Mouse (Mus musculus) forelimb bud, embryonic 11.5 days (tissue): ENCODE measurements around the gene Rsph3a.
"Not testable (repeated sequence)": the region's sequence is repeated elsewhere in the genome, so short reads cannot be mapped to it uniquely, and the experiment has no call there.

Source experiments
- DNase-seq: peaks from one replicate; pipeline ENCODE4 v3.0.0-alpha.2; 2012; ENCODE audit warnings: low read depth, low spot score

Gene Rsph3a

GRCm38 (mm10) chr17:7928662-7929061 lies 16.8 kb upstream of the Rsph3a start:
- no peak for DNase-seq

GRCm38 (mm10) chr17:7929279-7929678 lies 16.1 kb upstream of the Rsph3a start:
- no peak for DNase-seq

GRCm38 (mm10) chr17:7931096-7931990 lies 14.1 kb upstream of the Rsph3a start:
- no peak for DNase-seq

GRCm38 (mm10) chr17:7932121-7932520 lies 13.3 kb upstream of the Rsph3a start:
- DNase-seq, result not testable (repeated sequence)

- no peak for DNase-seq
These were observed 5.8 kb upstream of the Rsph3a start for GRCm38 (mm10) chr17:7939640-7940039.

GRCm38 (mm10) chr17:7946053-7946627 lies 726 bp downstream of the Rsph3a start:
- not testable (repeated sequence) for DNase-seq

- not testable (repeated sequence) for DNase-seq
These were observed 5.9 kb downstream of the Rsph3a start for GRCm38 (mm10) chr17:7951333-7951732.

- DNase-seq, result not testable (repeated sequence)
These were observed 11.8 kb downstream of the Rsph3a start for GRCm38 (mm10) chr17:7957242-7957641.

- not testable (repeated sequence) for DNase-seq
These were observed 17.9 kb downstream of the Rsph3a start for GRCm38 (mm10) chr17:7963333-7963732.

- DNase-seq, result not testable (repeated sequence)
These were observed 19.0 kb downstream of the Rsph3a start for GRCm38 (mm10) chr17:7964398-7964797.

GRCm38 (mm10) chr17:7968490-7968889 lies 23.1 kb downstream of the Rsph3a start:
- not testable (repeated sequence) for DNase-seq

- not testable (repeated sequence) for DNase-seq
These were observed 24.4 kb downstream of the Rsph3a start for GRCm38 (mm10) chr17:7969782-7970181.

- not testable (repeated sequence) for DNase-seq
These were observed 38.1 kb downstream of the Rsph3a start for GRCm38 (mm10) chr17:7983484-7983883.

GRCm38 (mm10) chr17:7985597-7985996 lies 40.2 kb downstream of the Rsph3a start:
- not testable (repeated sequence) for DNase-seq

GRCm38 (mm10) chr17:7987038-7987437 lies 41.6 kb downstream of the Rsph3a start:
- not testable (repeated sequence) for DNase-seq

GRCm38 (mm10) chr17:8003248-8003647 lies 57.8 kb downstream of the Rsph3a start:
- not testable (repeated sequence) for DNase-seq

GRCm38 (mm10) chr17:8006771-8007170 lies 61.4 kb downstream of the Rsph3a start:
- DNase-seq, result not testable (repeated sequence)

GRCm38 (mm10) chr17:8009565-8009964 lies 64.2 kb downstream of the Rsph3a start:
- not testable (repeated sequence) for DNase-seq

- DNase-seq, result not testable (repeated sequence)
These were observed 68.6 kb downstream of the Rsph3a start for GRCm38 (mm10) chr17:8013974-8014373.

GRCm38 (mm10) chr17:8022675-8023074 lies 77.3 kb downstream of the Rsph3a start:
- DNase-seq, result not testable (repeated sequence)

- DNase-seq, result not testable (repeated sequence)
These were observed 82.2 kb downstream of the Rsph3a start for GRCm38 (mm10) chr17:8027475-8028168.
